Mouse (Mus musculus): ENCODE measurements around the gene Gemin6. TPM values are rescaled to one million over a fixed set of nuclear protein-coding genes. Genes with fewer than 3 reads are reported as not detected.

Gemin6 gene
- polyA plus RNA-seq, 1 experiment from 2014 or later, result 23.5 TPM

GRCm38 (mm10) chr17:80234376-80234775, 10.1 kb downstream of the Gemin6 start:
- Histone ChIP-seq H3K27me3 (ENCODE audit: control insufficient read depth, insufficient read depth, low read length) (no peaks in the 10 kb centered on the region), H3K9ac (ENCODE audit: low read length) (no peak overlapping the region), H3K4me3 (ENCODE audit: control insufficient read depth in 1 of 2, insufficient read depth in 1 of 2, low read depth in 1 of 2, low read length in 2 of 2) (no peak overlapping the region), H3K4me2 (ENCODE audit: low read length) (no peak overlapping the region), H3K36me3 (ENCODE audit: control insufficient read depth, insufficient read depth, low read length) (peaks cover 22% of the 10 kb centered on the region), H3K9me3 (ENCODE audit: control insufficient read depth, low read length) (no peaks in the 10 kb centered on the region), H3K27ac (replicated peaks in 1 of 2; ENCODE audit: control insufficient read depth in 1 of 2, insufficient read depth in 1 of 2, low read depth in 2 of 2, low read length in 2 of 2) (no peak overlapping the region), H3K4me1 (ENCODE audit: control insufficient read depth in 2 of 2, insufficient read depth in 2 of 2, low read length in 2 of 2) (no peaks in the 10 kb centered on the region)
- no peak for ATAC-seq (ENCODE audit: insufficient number of reproducible peaks, insufficient read depth, low FRiP score, low read depth)
- 81% methylated on average over 7 of the region's 7 CpGs for WGBS

DNA sequence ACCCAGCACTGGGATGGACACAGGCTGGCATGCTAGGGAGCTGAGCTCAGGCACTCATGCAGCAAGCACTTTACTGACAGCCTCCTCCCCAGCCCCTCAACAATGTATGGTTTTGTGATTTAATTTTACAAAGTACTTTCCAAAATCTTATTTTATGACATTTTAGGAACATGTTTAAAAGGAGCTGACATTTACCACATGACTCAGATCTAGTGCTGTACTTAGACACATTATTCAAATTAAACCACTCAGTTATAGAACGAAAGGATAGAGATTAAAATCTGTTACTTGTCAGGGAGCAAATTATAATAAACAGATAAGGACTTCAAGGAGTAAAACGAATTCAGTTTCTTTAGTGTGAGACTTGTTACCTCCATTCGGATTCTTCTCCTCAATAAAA, 11.2 kb downstream of the Gemin6 start:
- Histone ChIP-seq H3K27me3 (ENCODE audit: control insufficient read depth, insufficient read depth, low read length) (no peaks in the 10 kb centered on the region), H3K9me3 (ENCODE audit: control insufficient read depth, low read length) (no peaks in the 10 kb centered on the region), H3K4me2 (ENCODE audit: low read length) (no peak overlapping the region), H3K9ac (ENCODE audit: low read length) (no peak overlapping the region), H3K27ac (replicated peaks in 1 of 2; ENCODE audit: control insufficient read depth in 1 of 2, insufficient read depth in 1 of 2, low read depth in 2 of 2, low read length in 2 of 2) (no peak overlapping the region), H3K36me3 (ENCODE audit: control insufficient read depth, insufficient read depth, low read length) (peaks cover 33% of the 10 kb centered on the region), H3K4me3 (ENCODE audit: control insufficient read depth in 1 of 2, insufficient read depth in 1 of 2, low read depth in 1 of 2, low read length in 2 of 2) (no peak overlapping the region), H3K4me1 (ENCODE audit: control insufficient read depth in 2 of 2, insufficient read depth in 2 of 2, low read length in 2 of 2) (no peaks in the 10 kb centered on the region)
- ATAC-seq (ENCODE audit: insufficient number of reproducible peaks, insufficient read depth, low FRiP score, low read depth), result no peak
- 77% methylated on average over 3 of the region's 3 CpGs for WGBS

- no peaks in the 10 kb centered on the region for H3K9me3 ChIP-seq (ENCODE audit: control insufficient read depth, low read length)
- H3K27me3 ChIP-seq (ENCODE audit: control insufficient read depth, insufficient read depth, low read length), result no peaks in the 10 kb centered on the region
- WGBS, result 92% methylated on average over 3 of the region's 3 CpGs
- ATAC-seq (ENCODE audit: insufficient number of reproducible peaks, insufficient read depth, low FRiP score, low read depth), result no peak
- H3K9ac ChIP-seq (ENCODE audit: low read length), result no peak overlapping the region
- no peak overlapping the region for H3K27ac ChIP-seq (replicated peaks in 1 of 2; ENCODE audit: control insufficient read depth in 1 of 2, insufficient read depth in 1 of 2, low read depth in 2 of 2, low read length in 2 of 2)
- no peak overlapping the region for H3K4me2 ChIP-seq (ENCODE audit: low read length)
- H3K4me1 ChIP-seq (ENCODE audit: control insufficient read depth in 2 of 2, insufficient read depth in 2 of 2, low read length in 2 of 2), result no peaks in the 10 kb centered on the region
- H3K36me3 ChIP-seq (ENCODE audit: control insufficient read depth, insufficient read depth, low read length), result peaks cover 44% of the 10 kb centered on the region
- no peak overlapping the region for H3K4me3 ChIP-seq (ENCODE audit: control insufficient read depth in 1 of 2, insufficient read depth in 1 of 2, low read depth in 1 of 2, low read length in 2 of 2)
Observed at GRCm38 (mm10) chr17:80236805-80237204, 12.6 kb downstream of the Gemin6 start.

DNA sequence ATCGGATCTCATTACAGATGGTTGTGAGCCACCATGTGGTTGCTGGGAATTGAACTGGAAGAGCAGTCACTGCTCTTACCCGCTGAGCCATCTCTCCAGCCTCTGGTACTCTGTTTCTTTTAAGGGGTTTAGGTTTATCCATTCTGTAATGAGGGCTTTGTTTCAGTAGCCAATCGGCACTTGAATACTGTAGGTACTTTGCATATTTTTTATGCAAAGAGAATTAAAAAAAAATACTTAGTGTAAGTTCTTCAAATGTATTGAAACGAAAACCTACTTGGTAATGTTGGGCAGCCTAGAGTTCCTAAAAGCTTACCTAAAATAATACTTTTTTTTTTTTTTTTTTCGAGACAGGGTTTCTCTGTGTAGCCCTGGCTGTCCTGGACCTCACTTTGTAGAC, 13.2 kb downstream of the Gemin6 start:
- no peaks in the 10 kb centered on the region for H3K27me3 ChIP-seq (ENCODE audit: control insufficient read depth, insufficient read depth, low read length)
- H3K4me2 ChIP-seq (ENCODE audit: low read length), result no peak overlapping the region
- WGBS, result 85% methylated on average over 5 of the region's 5 CpGs
- H3K4me3 ChIP-seq (ENCODE audit: control insufficient read depth in 1 of 2, insufficient read depth in 1 of 2, low read depth in 1 of 2, low read length in 2 of 2), result no peak overlapping the region
- H3K36me3 ChIP-seq (ENCODE audit: control insufficient read depth, insufficient read depth, low read length), result peaks cover 51% of the 10 kb centered on the region
- no peak for ATAC-seq (ENCODE audit: insufficient number of reproducible peaks, insufficient read depth, low FRiP score, low read depth)
- H3K9ac ChIP-seq (ENCODE audit: low read length), result no peak overlapping the region
- H3K27ac ChIP-seq (replicated peaks in 1 of 2; ENCODE audit: control insufficient read depth in 1 of 2, insufficient read depth in 1 of 2, low read depth in 2 of 2, low read length in 2 of 2), result no peak overlapping the region
- H3K4me1 ChIP-seq (ENCODE audit: control insufficient read depth in 2 of 2, insufficient read depth in 2 of 2, low read length in 2 of 2), result no peaks in the 10 kb centered on the region
- no peaks in the 10 kb centered on the region for H3K9me3 ChIP-seq (ENCODE audit: control insufficient read depth, low read length)

DNA sequence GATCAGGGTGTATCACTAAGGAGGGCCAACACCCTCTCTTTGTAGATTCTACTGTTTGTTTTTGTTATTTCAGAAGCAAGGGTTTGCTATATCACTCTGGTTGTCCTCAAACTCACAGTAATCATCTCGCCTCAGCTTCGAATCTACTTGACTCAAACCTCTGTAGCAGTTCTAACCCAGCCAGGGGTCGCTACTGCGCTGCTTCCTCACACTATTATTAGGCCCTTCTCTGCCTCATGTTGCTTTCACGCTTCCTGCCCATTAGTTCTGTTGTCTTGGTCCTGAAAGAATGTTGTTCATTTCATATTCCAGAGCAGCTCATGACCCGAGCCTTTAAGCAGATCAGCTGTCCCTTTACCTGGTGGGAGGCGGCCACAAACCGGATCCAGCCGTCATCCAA, 17.4 kb downstream of the Gemin6 start:
- Histone ChIP-seq H3K27me3 (ENCODE audit: control insufficient read depth, insufficient read depth, low read length) (no peaks in the 10 kb centered on the region), H3K4me1 (ENCODE audit: control insufficient read depth in 2 of 2, insufficient read depth in 2 of 2, low read length in 2 of 2) (no peaks in the 10 kb centered on the region), H3K27ac (replicated peaks in 1 of 2; ENCODE audit: control insufficient read depth in 1 of 2, insufficient read depth in 1 of 2, low read depth in 2 of 2, low read length in 2 of 2) (no peak overlapping the region), H3K4me3 (ENCODE audit: control insufficient read depth in 1 of 2, insufficient read depth in 1 of 2, low read depth in 1 of 2, low read length in 2 of 2) (no peak overlapping the region), H3K4me2 (ENCODE audit: low read length) (no peak overlapping the region), H3K9me3 (ENCODE audit: control insufficient read depth, low read length) (no peaks in the 10 kb centered on the region), H3K9ac (ENCODE audit: low read length) (no peak overlapping the region), H3K36me3 (ENCODE audit: control insufficient read depth, insufficient read depth, low read length) (peaks cover 91% of the 10 kb centered on the region)
- 88% methylated on average over 9 of the region's 9 CpGs for WGBS
- ATAC-seq (ENCODE audit: insufficient number of reproducible peaks, insufficient read depth, low FRiP score, low read depth), result no peak

GRCm38 (mm10) chr17:80243116-80243515, 18.9 kb downstream of the Gemin6 start:
- no peaks in the 10 kb centered on the region for H3K27me3 ChIP-seq (ENCODE audit: control insufficient read depth, insufficient read depth, low read length)
- H3K9me3 ChIP-seq (ENCODE audit: control insufficient read depth, low read length), result no peaks in the 10 kb centered on the region
- no peak overlapping the region for H3K27ac ChIP-seq (replicated peaks in 1 of 2; ENCODE audit: control insufficient read depth in 1 of 2, insufficient read depth in 1 of 2, low read depth in 2 of 2, low read length in 2 of 2)
- H3K4me1 ChIP-seq (ENCODE audit: control insufficient read depth in 2 of 2, insufficient read depth in 2 of 2, low read length in 2 of 2), result no peaks in the 10 kb centered on the region
- no peak for ATAC-seq (ENCODE audit: insufficient number of reproducible peaks, insufficient read depth, low FRiP score, low read depth)
- H3K9ac ChIP-seq (ENCODE audit: low read length), result no peak overlapping the region
- no peak overlapping the region for H3K4me2 ChIP-seq (ENCODE audit: low read length)
- 74% methylated on average over 13 of the region's 13 CpGs for WGBS
- peaks cover 96% of the 10 kb centered on the region for H3K36me3 ChIP-seq (ENCODE audit: control insufficient read depth, insufficient read depth, low read length)
- H3K4me3 ChIP-seq (ENCODE audit: control insufficient read depth in 1 of 2, insufficient read depth in 1 of 2, low read depth in 1 of 2, low read length in 2 of 2), result no peak overlapping the region

- Histone ChIP-seq H3K9me3 (ENCODE audit: control insufficient read depth, low read length) (no peaks in the 10 kb centered on the region), H3K27ac (replicated peaks in 1 of 2; ENCODE audit: control insufficient read depth in 1 of 2, insufficient read depth in 1 of 2, low read depth in 2 of 2, low read length in 2 of 2) (peak overlapping the region; percentile 59 to 83), H3K27me3 (ENCODE audit: control insufficient read depth, insufficient read depth, low read length) (no peaks in the 10 kb centered on the region), H3K4me3 (ENCODE audit: control insufficient read depth in 1 of 2, insufficient read depth in 1 of 2, low read depth in 1 of 2, low read length in 2 of 2) (no peak overlapping the region), H3K4me1 (ENCODE audit: control insufficient read depth in 2 of 2, insufficient read depth in 2 of 2, low read length in 2 of 2) (peaks cover 6 to 20% of the 10 kb centered on the region in 2 experiments; a peak in 3 of 4 replicates), H3K36me3 (ENCODE audit: control insufficient read depth, insufficient read depth, low read length) (peaks cover 84% of the 10 kb centered on the region), H3K9ac (ENCODE audit: low read length) (0 out of 2 replicates have a peak overlapping the region, but pooled peaks have one; percentile 11), H3K4me2 (ENCODE audit: low read length) (peak overlapping the region; percentile 21; the same call in 1 of the 2 replicates)
- ATAC-seq (ENCODE audit: insufficient number of reproducible peaks, insufficient read depth, low FRiP score, low read depth), result peak; percentile 54
- whole genome bisulfite sequencing, result 56% methylated on average over 13 of the region's 13 CpGs
Observed at GRCm38 (mm10) chr17:80252757-80253525, 28.7 kb downstream of the Gemin6 start.

GRCm38 (mm10) chr17:80254421-80254820, 30.2 kb downstream of the Gemin6 start:
- Histone ChIP-seq H3K27me3 (ENCODE audit: control insufficient read depth, insufficient read depth, low read length) (no peaks in the 10 kb centered on the region), H3K9me3 (ENCODE audit: control insufficient read depth, low read length) (no peaks in the 10 kb centered on the region), H3K4me2 (ENCODE audit: low read length) (no peak overlapping the region), H3K4me3 (ENCODE audit: control insufficient read depth in 1 of 2, insufficient read depth in 1 of 2, low read depth in 1 of 2, low read length in 2 of 2) (no peak overlapping the region), H3K27ac (replicated peaks in 1 of 2; ENCODE audit: control insufficient read depth in 1 of 2, insufficient read depth in 1 of 2, low read depth in 2 of 2, low read length in 2 of 2) (peak overlapping the region; percentile 83 to 94), H3K9ac (ENCODE audit: low read length) (no peak overlapping the region), H3K4me1 (ENCODE audit: control insufficient read depth in 2 of 2, insufficient read depth in 2 of 2, low read length in 2 of 2) (peaks cover 6 to 20% of the 10 kb centered on the region in 2 experiments; a peak in 3 of 4 replicates), H3K36me3 (ENCODE audit: control insufficient read depth, insufficient read depth, low read length) (peaks cover 84% of the 10 kb centered on the region)
- WGBS, result 93% methylated on average over 5 of the region's 5 CpGs
- ATAC-seq (ENCODE audit: insufficient number of reproducible peaks, insufficient read depth, low FRiP score, low read depth), result no peak
